18 mouse cellular contexts compared by ENCODE assay signal in the genomic region with DNA sequence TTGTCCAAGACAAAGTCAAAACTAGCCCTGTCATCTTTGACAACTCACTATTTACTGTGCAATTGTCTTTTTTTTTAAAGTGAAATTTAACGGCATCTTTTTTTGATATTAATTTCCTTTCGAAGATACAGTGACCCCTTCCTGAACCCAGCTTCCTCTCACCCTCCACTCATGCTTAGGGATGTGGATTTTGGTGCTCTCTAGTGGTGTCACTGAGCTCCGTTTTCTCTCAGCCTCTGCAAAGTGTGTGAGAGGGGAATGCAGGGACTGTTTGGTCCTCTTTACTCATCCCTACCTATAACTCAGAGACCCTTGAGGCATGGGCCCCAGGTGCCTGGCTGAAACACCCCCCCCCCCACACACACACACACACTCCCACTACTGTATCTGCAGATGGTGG. TPM values are rescaled to one million over a fixed set of nuclear protein-coding genes. Genes with fewer than 3 reads are reported as not detected.
DNase-seq lines count a peak whose midpoint lies in the region; ATAC-seq and TF ChIP-seq lines count a peak whose summit lies in the region.
"Had no signal": no experiment of that assay in that cellular context is flagged by ENCODE, and none has a peak within 500 bp of the region (broad histone marks: within the 10 kb centered on the region; RNA-seq: fewer than 3 reads in every experiment).

No protein-coding gene starts in this region.

- no peaks in the 10 kb centered on the region for H3K9me3 ChIP-seq in intestine, embryonic 16.5 days (ENCODE audit: control insufficient read depth, low read length)
- no peaks in the 10 kb centered on the region for H3K9me3 ChIP-seq in intestine, embryonic 15.5 days
- no peaks in the 10 kb centered on the region for H3K9me3 ChIP-seq in liver, embryonic 11.5 days (ENCODE audit: control insufficient read depth, low read length)
- H3K9me3 ChIP-seq: midbrain, embryonic 10.5 days; stomach, embryonic 15.5 days had no signal

- 0 out of 2 replicates have a peak, but pooled peaks have one; percentile 15 for ATAC-seq in intestine, embryonic 16.5 days
- no peak for ATAC-seq in intestine, embryonic 15.5 days
- no peak for ATAC-seq in liver, embryonic 11.5 days (replicated peaks; ENCODE audit: low FRiP score)
- ATAC-seq in CD4-positive, CD25-positive, alpha-beta regulatory T cell, adult 4 months: peak; percentile 44

- H3K27me3 ChIP-seq in intestine, embryonic 16.5 days (replicated peaks; ENCODE audit: control insufficient read depth, insufficient read depth, low read length): no peaks in the 10 kb centered on the region
- no peaks in the 10 kb centered on the region for H3K27me3 ChIP-seq in intestine, embryonic 15.5 days (replicated peaks)
- no peaks in the 10 kb centered on the region for H3K27me3 ChIP-seq in liver, adult 2 months (ENCODE audit: control insufficient read depth, insufficient read depth, low read length)
- no peaks in the 10 kb centered on the region for H3K27me3 ChIP-seq in liver, embryonic 11.5 days (replicated peaks; ENCODE audit: control insufficient read depth, insufficient read depth, low read length)
- H3K27me3 ChIP-seq: limb, embryonic 12.5 days; stomach, embryonic 15.5 days had no signal

- no peak overlapping the region for H3K27ac ChIP-seq in intestine, embryonic 16.5 days (ENCODE audit: low read length)
- no peak overlapping the region for H3K27ac ChIP-seq in intestine, embryonic 15.5 days
- H3K27ac ChIP-seq in liver, adult 2 months (replicated peaks; ENCODE audit: insufficient read depth, low read depth, low read length): no peak overlapping the region
- no peak overlapping the region for H3K27ac ChIP-seq in liver, embryonic 11.5 days (ENCODE audit: low read depth, low read length)
- H3K27ac ChIP-seq: hindbrain, embryonic 14.5 days; limb, embryonic 12.5 days; midbrain, embryonic 10.5 days; stomach, embryonic 15.5 days had no signal

- peak; percentile 42 for TF ChIP-seq CTCF in liver, adult 2 months (IDR thresholded peaks at IDR 0.05; ENCODE audit: low read depth, low read length)

- 0 out of 2 replicates have a peak, but pooled peaks cover under 1% of the 10 kb centered on the region for H3K4me1 ChIP-seq in intestine, embryonic 16.5 days (ENCODE audit: control insufficient read depth, insufficient read depth, low read length)
- no peaks in the 10 kb centered on the region for H3K4me1 ChIP-seq in intestine, embryonic 15.5 days (replicated peaks)
- H3K4me1 ChIP-seq in liver, adult 2 months (ENCODE audit: control insufficient read depth, insufficient read depth, low read length): no peaks in the 10 kb centered on the region
- no peaks in the 10 kb centered on the region for H3K4me1 ChIP-seq in liver, embryonic 11.5 days (replicated peaks; ENCODE audit: control insufficient read depth, insufficient read depth, low read length)
- H3K4me1 ChIP-seq: limb, embryonic 12.5 days; midbrain, embryonic 10.5 days; stomach, embryonic 15.5 days had no signal

- DNase-seq in liver, adult 2 months (ENCODE audit: extremely low read depth, low read depth, low spot score): no peak
- no peak for DNase-seq in liver, embryonic 11.5 days (ENCODE audit: low spot score)
- peak; percentile 39 for DNase-seq in CD4-positive, CD25-positive, alpha-beta regulatory T cell, adult 2 months (ENCODE audit: low read depth, low spot score)
- no peak for DNase-seq in neural tube, embryonic 10.5 days (ENCODE audit: extremely low spot score, low spot score)
- DNase-seq: adrenal gland, postnatal 14 days; cerebellum, adult 8-10 months; embryo, embryonic 11 days; kidney, postnatal 25 days; lung, postnatal 14 days; spleen, adult 18-20 months; thymus, postnatal 14 days had no signal

- no peak for TF ChIP-seq POLR2A in liver, adult 2 months (IDR thresholded peaks at IDR 0.05; ENCODE audit: extremely low read depth, insufficient read depth, low read length)

- no peak overlapping the region for H3K4me2 ChIP-seq in intestine, embryonic 16.5 days (ENCODE audit: low read depth, low read length)
- no peak overlapping the region for H3K4me2 ChIP-seq in intestine, embryonic 15.5 days (replicated peaks)
- H3K4me2 ChIP-seq in liver, embryonic 11.5 days: no peak overlapping the region
- H3K4me2 ChIP-seq: hindbrain, embryonic 14.5 days; limb, embryonic 12.5 days; stomach, embryonic 15.5 days had no signal

- no peaks in the 10 kb centered on the region for H3K36me3 ChIP-seq in intestine, embryonic 16.5 days (ENCODE audit: control insufficient read depth, insufficient read depth, low read length)
- no peaks in the 10 kb centered on the region for H3K36me3 ChIP-seq in intestine, embryonic 15.5 days
- no peaks in the 10 kb centered on the region for H3K36me3 ChIP-seq in liver, adult 2 months (ENCODE audit: control insufficient read depth, insufficient read depth, low read length)
- no peaks in the 10 kb centered on the region for H3K36me3 ChIP-seq in liver, embryonic 11.5 days (ENCODE audit: control insufficient read depth, insufficient read depth, low read length)
- H3K36me3 ChIP-seq: limb, embryonic 12.5 days; midbrain, embryonic 10.5 days; stomach, embryonic 15.5 days had no signal

- no peak overlapping the region for H3K9ac ChIP-seq in intestine, embryonic 16.5 days (ENCODE audit: low read depth, low read length)
- no peak overlapping the region for H3K9ac ChIP-seq in intestine, embryonic 15.5 days
- H3K9ac ChIP-seq in liver, adult 2 months (ENCODE audit: low read depth, low read length): no peak overlapping the region
- no peak overlapping the region for H3K9ac ChIP-seq in liver, embryonic 11.5 days (ENCODE audit: low read depth, low read length)
- H3K9ac ChIP-seq: hindbrain, embryonic 14.5 days; limb, embryonic 12.5 days; stomach, embryonic 15.5 days had no signal

- 41% methylated on average over 3 of the region's 3 CpGs for WGBS in intestine, embryonic 16.5 days
- 44% methylated on average over 3 of the region's 3 CpGs for WGBS in intestine, embryonic 15.5 days
- WGBS in liver, adult 2 months: 47% methylated on average over 3 of the region's 3 CpGs
- 58% methylated on average over 3 of the region's 3 CpGs for WGBS in liver, embryonic 11.5 days

- H3K4me3 ChIP-seq in intestine, embryonic 16.5 days (ENCODE audit: low read length): no peak overlapping the region
- no peak overlapping the region for H3K4me3 ChIP-seq in intestine, embryonic 15.5 days (replicated peaks)
- H3K4me3 ChIP-seq in liver, adult 2 months (ENCODE audit: insufficient read depth, low read depth, low read length): no peak overlapping the region
- H3K4me3 ChIP-seq in liver, embryonic 11.5 days (ENCODE audit: low read depth, low read length): no peak overlapping the region
- H3K4me3 ChIP-seq: limb, embryonic 12.5 days; midbrain, embryonic 10.5 days; stomach, embryonic 15.5 days had no signal

- no peaks in the 10 kb centered on the region for H3K79me2 ChIP-seq in liver, adult 2 months (ENCODE audit: control insufficient read depth, insufficient read depth, low read length)

RNA-seq across cellular contexts. Expression of gene Sdcbp2, which starts 13.5 kb away (rescaled TPM):
- 23.2 and 24.3 TPM in 2 replicates for polyA plus RNA-seq in intestine, embryonic 16.5 days (2015; fragmentation: Nextera tagmentation; extraction: Ambion mirVana)
- polyA plus RNA-seq in intestine, embryonic 15.5 days (2015; fragmentation: Nextera tagmentation; extraction: Ambion mirVana): 15.7 and 15.9 TPM in 2 replicates
- total RNA-seq in liver, adult 2 months (2014; rRNA removed): 0.13 and 0.28 TPM in 2 replicates
- 0.07 and 0.33 TPM in 2 replicates for polyA plus RNA-seq in liver, adult 2 months (2012; rRNA removed)
- polyA plus RNA-seq in liver, embryonic 11.5 days (2014; fragmentation: Nextera tagmentation; extraction: Ambion mirVana): 0.60 TPM in 1 of 2 replicates, not detected in the other
- 100 to 1,000 TPM in 1 of 2 experiments, 10 to 100 TPM in 1; 99.8 to 108 TPM for polyA plus RNA-seq in CD4-positive, CD25-positive, alpha-beta regulatory T cell, adult 4 months (2017; shearing (Covaris generic))

RNA-seq across cellular contexts. Expression of gene Fkbp1a, which starts 43.7 kb away (rescaled TPM):
- 537 and 561 TPM in 2 replicates for polyA plus RNA-seq in intestine, embryonic 16.5 days (2015; fragmentation: Nextera tagmentation; extraction: Ambion mirVana)
- 589 and 626 TPM in 2 replicates for polyA plus RNA-seq in intestine, embryonic 15.5 days (2015; fragmentation: Nextera tagmentation; extraction: Ambion mirVana)
- 14.2 and 19.8 TPM in 2 replicates for total RNA-seq in liver, adult 2 months (2014; rRNA removed)
- polyA plus RNA-seq in liver, adult 2 months (2012; rRNA removed): 22.5 and 25.9 TPM in 2 replicates
- polyA plus RNA-seq in liver, embryonic 11.5 days (2014; fragmentation: Nextera tagmentation; extraction: Ambion mirVana): 428 and 455 TPM in 2 replicates
- polyA plus RNA-seq in CD4-positive, CD25-positive, alpha-beta regulatory T cell, adult 4 months (2017; shearing (Covaris generic)): 100 to 1,000 TPM; 213 to 231 TPM

RNA-seq across cellular contexts. Expression of gene Snph, which starts 46.5 kb away (rescaled TPM):
- polyA plus RNA-seq in intestine, embryonic 16.5 days (2015; fragmentation: Nextera tagmentation; extraction: Ambion mirVana): 1.8 and 2.0 TPM in 2 replicates
- polyA plus RNA-seq in intestine, embryonic 15.5 days (2015; fragmentation: Nextera tagmentation; extraction: Ambion mirVana): 2.0 TPM in 2 replicates
- under 0.01 and 0.09 TPM in 2 replicates for total RNA-seq in liver, adult 2 months (2014; rRNA removed)
- 0.04 TPM in 1 of 2 replicates, not detected in the other for polyA plus RNA-seq in liver, adult 2 months (2012; rRNA removed)
- polyA plus RNA-seq in liver, embryonic 11.5 days (2014; fragmentation: Nextera tagmentation; extraction: Ambion mirVana): 0.36 and 0.56 TPM in 2 replicates
- polyA plus RNA-seq in CD4-positive, CD25-positive, alpha-beta regulatory T cell, adult 4 months (2017; shearing (Covaris generic)): not detected

Comparison
In these comparisons a context has a peak if more than half of its experiments do, and no peak if none do; other contexts are left out.
1. ATAC-seq: peak in intestine, embryonic 16.5 days (single experiment) and CD4-positive, CD25-positive, alpha-beta regulatory T cell, adult 4 months (single experiment); none in intestine, embryonic 15.5 days (single experiment) and liver, embryonic 11.5 days (single experiment).
2. RNA of gene Sdcbp2, which starts 13.5 kb away (polyA plus RNA-seq): 99.8 to 108 TPM in CD4-positive, CD25-positive, alpha-beta regulatory T cell, adult 4 months, 23.2 to 24.3 TPM in intestine, embryonic 16.5 days and 15.7 to 15.9 TPM in intestine, embryonic 15.5 days; 0.07 to 0.33 TPM in liver, adult 2 months and 0.60 TPM in liver, embryonic 11.5 days; every median in the first group is over 10 times any median in the second.